Mouse (Mus musculus) spleen, adult 2 months (tissue): ENCODE measurements at regions not wholly inside any gene's neighbourhood (a gene's known extent, or its start where the extent isn't known, plus 50 kb on each side); places are given as distances from the start of the nearest gene placed in this dataset.

Source experiments
- CTCF ChIP-seq: fragments of 200-500 bp; IDR thresholded peaks from 2 replicates; pipeline ENCODE4 v1.5.1; 2011; ENCODE audit warnings: mild to moderate bottlenecking, inconsistent platforms; ENCODE audit not compliant: insufficient read depth, insufficient read length, insufficient replicate concordance; ENCODE audit errors: extremely low read depth
- POLR2A ChIP-seq: fragments of 200-500 bp; IDR thresholded peaks from 2 replicates; pipeline ENCODE4 v1.6.1; 2011; ENCODE audit warnings: low read depth, low read length, inconsistent platforms

GRCm38 (mm10) chrX:99280543-99280942 is 144.6 kb downstream of the Efnb1 start:
- TF ChIP-seq CTCF (no peak), POLR2A (no peak)
